Mouse (Mus musculus): ENCODE measurements around the gene Imp3. TPM values are rescaled to one million over a fixed set of nuclear protein-coding genes. Genes with fewer than 3 reads are reported as not detected.

The Imp3 gene
- polyA plus RNA-seq (2015; fragmentation: Nextera tagmentation; extraction: Ambion mirVana): 112 and 123 TPM in 2 replicates

DNA sequence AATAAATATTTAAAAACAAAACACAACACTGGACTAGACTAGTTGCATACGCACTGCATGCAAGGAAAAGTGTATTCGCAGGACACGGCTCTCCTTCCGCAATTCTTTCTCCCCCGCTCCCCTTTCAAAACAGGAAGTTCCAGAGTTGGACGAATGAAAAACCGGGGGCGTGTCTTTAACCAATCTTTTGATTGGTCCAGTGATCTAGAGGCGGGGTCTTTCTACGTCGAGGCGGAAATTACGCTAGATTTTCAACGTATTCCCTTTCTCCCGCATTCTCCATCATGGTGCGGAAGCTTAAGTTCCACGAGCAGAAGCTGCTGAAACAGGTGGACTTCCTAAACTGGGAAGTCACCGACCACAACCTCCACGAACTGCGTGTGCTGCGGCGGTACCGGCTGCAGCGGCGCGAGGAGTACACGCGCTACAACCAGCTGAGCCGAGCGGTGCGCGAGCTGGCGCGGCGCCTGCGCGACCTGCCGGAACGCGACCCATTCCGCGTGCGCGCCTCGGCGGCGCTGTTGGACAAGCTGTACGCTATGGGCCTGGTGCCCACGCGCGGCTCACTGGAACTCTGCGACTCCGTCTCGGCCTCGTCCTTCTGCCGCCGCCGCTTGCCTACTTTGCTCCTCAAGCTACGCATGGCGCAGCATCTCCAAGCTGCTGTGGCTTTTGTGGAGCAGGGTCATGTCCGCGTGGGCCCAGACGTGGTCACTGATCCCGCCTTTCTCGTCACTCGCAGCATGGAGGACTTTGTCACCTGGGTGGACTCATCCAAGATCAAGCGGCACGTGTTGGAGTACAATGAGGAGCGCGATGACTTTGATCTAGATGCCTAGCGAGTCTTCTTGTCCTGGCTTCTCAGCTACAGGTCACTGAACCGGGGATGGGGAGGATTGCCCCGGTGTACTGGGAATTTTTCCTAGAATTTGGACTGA is at the start of gene Imp3:
TSS of gene Imp3 (plus strand) at position 253 of the 938 bp plus-strand sequence.
- no peaks in the 10 kb centered on the region for H3K36me3 ChIP-seq (ENCODE audit: insufficient read depth, low read length)
- TF ChIP-seq CTCF (IDR thresholded peaks at IDR 0.05; ENCODE audit: low read depth): no peak
- ATAC-seq (replicated peaks; ENCODE audit: low FRiP score, low read depth): peak; percentile 88
- under 1% methylated on average over 73 of the region's 73 CpGs for WGBS
- H3K4me1 ChIP-seq (replicated peaks; ENCODE audit: insufficient read depth, low read length): peaks cover 4% of the 10 kb centered on the region; the same call in 1 of the 2 replicates
- peak; percentile 100 for DNase-seq (ENCODE audit: low spot score)
- H3K27ac ChIP-seq: peak within 1 kb of the TSS; percentile 96
- H3K4me2 ChIP-seq (ENCODE audit: low read length): peak within 1 kb of the TSS; percentile 82
- H3K27me3 ChIP-seq (ENCODE audit: insufficient read depth, low read length): no peaks in the 10 kb centered on the region
- H3K9me3 ChIP-seq (replicated peaks; ENCODE audit: low read length): no peaks in the 10 kb centered on the region
- peak within 1 kb of the TSS; percentile 73 for H3K4me3 ChIP-seq (replicated peaks; ENCODE audit: low read depth, low read length)
- peak within 1 kb of the TSS; percentile 73 for H3K9ac ChIP-seq (ENCODE audit: low read depth, low read length)

DNA sequence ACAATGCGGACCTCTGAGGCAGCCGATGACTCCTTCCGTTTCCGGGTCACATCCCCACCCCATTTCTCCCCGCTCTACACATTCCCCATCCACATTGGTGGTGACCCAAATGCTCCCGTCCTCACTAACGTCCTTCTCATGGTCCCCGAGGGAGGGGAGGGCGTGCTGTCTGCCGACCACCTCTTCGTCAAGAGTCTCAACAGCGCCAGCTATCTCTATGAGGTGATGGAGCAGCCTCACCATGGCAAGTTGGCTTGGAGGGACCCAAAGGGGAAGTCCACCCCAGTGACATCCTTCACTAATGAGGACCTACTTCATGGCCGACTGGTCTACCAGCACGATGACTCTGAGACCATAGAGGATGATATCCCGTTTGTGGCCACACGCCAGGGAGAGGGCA is 49.7 kb upstream of the Imp3 start:
- no peak for ATAC-seq (replicated peaks; ENCODE audit: low FRiP score, low read depth)
- H3K9ac ChIP-seq (ENCODE audit: low read depth, low read length): no peak overlapping the region
- peaks cover 27% of the 10 kb centered on the region for H3K36me3 ChIP-seq (ENCODE audit: insufficient read depth, low read length)
- DNase-seq (ENCODE audit: low spot score): no peak
- H3K9me3 ChIP-seq (replicated peaks; ENCODE audit: low read length): no peaks in the 10 kb centered on the region
- 94% methylated on average over 16 of the region's 16 CpGs for WGBS
- H3K4me3 ChIP-seq (replicated peaks; ENCODE audit: low read depth, low read length): no peak overlapping the region
- H3K27me3 ChIP-seq (ENCODE audit: insufficient read depth, low read length): no peaks in the 10 kb centered on the region; the same call in 1 of the 2 replicates
- no peak overlapping the region for H3K4me2 ChIP-seq (ENCODE audit: low read length)
- H3K4me1 ChIP-seq (replicated peaks; ENCODE audit: insufficient read depth, low read length): 0 out of 2 replicates have a peak, but pooled peaks cover 2% of the 10 kb centered on the region
- TF ChIP-seq CTCF (IDR thresholded peaks at IDR 0.05; ENCODE audit: low read depth): no peak
- H3K27ac ChIP-seq: no peak overlapping the region

DNA sequence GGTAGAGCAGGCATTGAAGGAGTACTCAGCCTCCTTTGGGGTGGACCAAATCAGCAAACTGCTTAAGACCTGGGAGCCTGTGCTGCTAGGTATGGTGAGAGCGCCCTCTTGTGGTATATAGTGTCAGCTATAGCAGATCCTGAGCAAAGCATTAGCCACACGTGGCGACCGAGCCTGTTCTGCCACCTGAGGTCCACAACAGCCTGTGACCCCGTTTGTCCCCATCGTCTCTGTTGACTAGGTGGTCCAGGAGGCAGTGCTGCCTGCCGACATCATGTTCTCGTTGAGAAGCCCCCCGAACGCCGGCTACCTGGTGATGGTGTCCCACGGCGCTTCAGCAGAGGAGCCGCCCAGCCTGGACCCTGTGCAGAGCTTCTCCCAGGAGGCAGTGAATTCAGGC is 47.5 kb upstream of the Imp3 start:
- peaks cover 31% of the 10 kb centered on the region for H3K36me3 ChIP-seq (ENCODE audit: insufficient read depth, low read length)
- no peak; the same call in 1 of the 2 replicates for ATAC-seq (replicated peaks; ENCODE audit: low FRiP score, low read depth)
- WGBS: 21% methylated on average over 14 of the region's 14 CpGs
- no peak overlapping the region for H3K4me3 ChIP-seq (replicated peaks; ENCODE audit: low read depth, low read length)
- H3K4me1 ChIP-seq (replicated peaks; ENCODE audit: insufficient read depth, low read length): peaks cover 4% of the 10 kb centered on the region; the same call in 1 of the 2 replicates
- H3K4me2 ChIP-seq (ENCODE audit: low read length): no peak overlapping the region
- H3K27ac ChIP-seq: no peak overlapping the region
- H3K9me3 ChIP-seq (replicated peaks; ENCODE audit: low read length): no peaks in the 10 kb centered on the region
- peak; percentile 95 for TF ChIP-seq CTCF (IDR thresholded peaks at IDR 0.05; ENCODE audit: low read depth)
- no peak overlapping the region for H3K9ac ChIP-seq (ENCODE audit: low read depth, low read length)
- DNase-seq (ENCODE audit: low spot score): peak; percentile 95
- H3K27me3 ChIP-seq (ENCODE audit: insufficient read depth, low read length): no peaks in the 10 kb centered on the region; the same call in 1 of the 2 replicates

DNA sequence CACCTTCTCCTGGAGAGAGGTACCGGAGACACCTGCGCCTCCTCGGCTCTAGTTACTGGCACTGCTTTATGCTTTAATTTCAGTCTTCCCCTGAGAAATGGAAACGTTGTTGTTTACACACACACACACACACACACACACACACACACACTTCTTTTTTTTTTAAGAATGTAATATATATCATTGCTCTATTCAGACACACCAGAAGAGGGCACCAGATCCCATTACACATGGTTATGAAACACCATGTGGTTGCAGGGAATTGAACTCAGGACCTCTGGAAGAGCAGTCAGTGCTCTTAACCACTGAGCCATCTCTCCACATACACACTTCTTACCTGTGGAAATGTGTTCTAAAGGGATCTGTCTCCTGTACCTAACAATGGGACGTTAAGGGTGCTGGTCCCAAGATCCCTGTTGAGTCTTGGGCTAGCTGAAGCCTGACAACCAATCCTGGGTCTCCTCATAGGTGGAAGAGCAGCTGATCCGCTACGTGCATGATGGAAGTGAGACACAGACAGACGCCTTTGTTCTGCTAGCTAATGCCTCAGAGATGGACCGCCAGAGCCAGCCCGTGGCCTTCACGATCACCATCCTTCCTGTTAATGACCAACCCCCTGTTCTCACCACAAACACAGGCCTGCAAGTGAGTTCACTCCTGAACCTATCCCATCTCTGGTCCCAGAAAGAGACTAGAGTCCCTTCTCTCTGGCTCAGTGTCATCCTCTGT is 46.6 kb upstream of the Imp3 start:
- no peak overlapping the region for H3K9ac ChIP-seq (ENCODE audit: low read depth, low read length)
- peaks cover 31% of the 10 kb centered on the region for H3K36me3 ChIP-seq (ENCODE audit: insufficient read depth, low read length)
- 72% methylated on average over 11 of the region's 11 CpGs for WGBS
- no peak for TF ChIP-seq CTCF (IDR thresholded peaks at IDR 0.05; ENCODE audit: low read depth)
- peaks cover 4% of the 10 kb centered on the region; the same call in 1 of the 2 replicates for H3K4me1 ChIP-seq (replicated peaks; ENCODE audit: insufficient read depth, low read length)
- no peak for DNase-seq (ENCODE audit: low spot score)
- H3K9me3 ChIP-seq (replicated peaks; ENCODE audit: low read length): no peaks in the 10 kb centered on the region
- no peak overlapping the region for H3K4me3 ChIP-seq (replicated peaks; ENCODE audit: low read depth, low read length)
- no peak for ATAC-seq (replicated peaks; ENCODE audit: low FRiP score, low read depth)
- H3K27ac ChIP-seq: no peak overlapping the region
- H3K4me2 ChIP-seq (ENCODE audit: low read length): no peak overlapping the region
- H3K27me3 ChIP-seq (ENCODE audit: insufficient read depth, low read length): no peaks in the 10 kb centered on the region; the same call in 1 of the 2 replicates

DNA sequence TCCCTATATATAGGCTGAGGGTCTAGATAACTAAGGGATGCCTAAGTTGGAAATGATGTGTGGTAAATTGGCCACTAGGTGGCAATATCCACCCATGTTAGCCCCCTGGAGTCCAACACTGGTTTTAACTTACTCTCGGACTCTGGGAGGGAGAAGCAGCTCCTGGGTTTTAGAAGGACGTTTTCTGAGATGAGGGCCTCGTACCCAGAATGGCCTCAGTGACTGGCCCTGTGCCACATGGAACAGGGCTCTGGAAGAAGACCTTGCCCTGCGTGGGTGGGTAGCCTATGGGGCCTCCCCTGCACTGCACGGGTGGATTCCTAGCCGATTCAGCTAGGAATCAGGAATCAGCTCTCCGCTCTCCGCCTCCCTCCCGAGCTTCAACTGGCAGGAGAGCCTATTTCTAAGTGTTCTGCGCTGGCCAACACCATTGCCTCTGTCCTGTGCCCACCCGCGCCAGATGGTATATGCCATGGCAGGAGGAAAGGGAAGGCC is 45.7 kb upstream of the Imp3 start:
- Histone ChIP-seq H3K27me3 (ENCODE audit: insufficient read depth, low read length) (no peaks in the 10 kb centered on the region; the same call in 1 of the 2 replicates), H3K4me1 (replicated peaks; ENCODE audit: insufficient read depth, low read length) (peaks cover 4% of the 10 kb centered on the region; the same call in 1 of the 2 replicates), H3K36me3 (ENCODE audit: insufficient read depth, low read length) (peaks cover 30% of the 10 kb centered on the region), H3K4me2 (ENCODE audit: low read length) (no peak overlapping the region), H3K27ac (no peak overlapping the region), H3K4me3 (replicated peaks; ENCODE audit: low read depth, low read length) (no peak overlapping the region), H3K9me3 (replicated peaks; ENCODE audit: low read length) (no peaks in the 10 kb centered on the region), H3K9ac (ENCODE audit: low read depth, low read length) (no peak overlapping the region)
- peak; percentile 96 for DNase-seq (ENCODE audit: low spot score)
- TF ChIP-seq CTCF (IDR thresholded peaks at IDR 0.05; ENCODE audit: low read depth): peak; percentile 94
- no peak; the same call in 1 of the 2 replicates for ATAC-seq (replicated peaks; ENCODE audit: low FRiP score, low read depth)
- WGBS: 36% methylated on average over 12 of the region's 12 CpGs

DNA sequence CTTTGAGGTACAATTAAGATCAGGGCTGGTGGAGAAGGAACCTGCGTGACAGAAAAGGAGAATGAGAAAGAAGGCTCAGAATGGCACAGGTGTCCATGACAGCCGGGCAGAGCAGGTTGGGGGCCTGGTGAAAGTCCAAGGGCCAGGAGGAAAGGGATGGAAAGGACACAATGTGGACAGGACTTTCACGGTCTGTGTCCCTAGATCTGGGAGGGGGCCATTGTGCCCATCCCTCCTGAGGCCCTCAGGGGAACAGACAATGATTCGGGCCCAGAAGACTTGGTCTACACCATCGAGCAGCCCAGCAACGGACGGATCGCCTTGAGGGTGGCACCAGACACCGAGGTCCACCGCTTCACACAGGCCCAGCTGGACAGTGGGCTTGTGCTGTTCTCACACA is 45.2 kb upstream of the Imp3 start:
- Histone ChIP-seq H3K4me1 (replicated peaks; ENCODE audit: insufficient read depth, low read length) (peaks cover 4% of the 10 kb centered on the region; the same call in 1 of the 2 replicates), H3K4me2 (ENCODE audit: low read length) (no peak overlapping the region), H3K36me3 (ENCODE audit: insufficient read depth, low read length) (peaks cover 25% of the 10 kb centered on the region), H3K27me3 (ENCODE audit: insufficient read depth, low read length) (no peaks in the 10 kb centered on the region; the same call in 1 of the 2 replicates), H3K27ac (no peak overlapping the region), H3K4me3 (replicated peaks; ENCODE audit: low read depth, low read length) (no peak overlapping the region), H3K9ac (ENCODE audit: low read depth, low read length) (no peak overlapping the region), H3K9me3 (replicated peaks; ENCODE audit: low read length) (no peaks in the 10 kb centered on the region)
- TF ChIP-seq CTCF (IDR thresholded peaks at IDR 0.05; ENCODE audit: low read depth): no peak
- DNase-seq (ENCODE audit: low spot score) (no peak), ATAC-seq (replicated peaks; ENCODE audit: low FRiP score, low read depth) (no peak)
- 92% methylated on average over 10 of the region's 10 CpGs for WGBS
